Mouse (Mus musculus) ES-Bruce4 (cell line): ENCODE results near the gene Aifm1. TPM values are rescaled to one million over a fixed set of nuclear protein-coding genes. Genes with fewer than 3 reads are reported as not detected.

Experiments used
- H3K27ac ChIP-seq: 2 replicates; pipeline ENCODE4 v1.5.1; 2012; ENCODE audit warnings: low read length, inconsistent platforms; ENCODE audit not compliant: insufficient read depth
- H3K27me3 ChIP-seq: 2 replicates; pipeline ENCODE4 v1.6.1; 2012; ENCODE audit warnings: mild to moderate bottlenecking, low read length, inconsistent platforms; ENCODE audit not compliant: control insufficient read depth, poor library complexity, insufficient read depth, severe bottlenecking
- H3K36me3 ChIP-seq: 2 replicates; pipeline ENCODE4 v1.6.1; 2012; ENCODE audit warnings: inconsistent platforms, mild to moderate bottlenecking, low read length, moderate library complexity; ENCODE audit not compliant: control insufficient read depth, poor library complexity, insufficient read depth, severe bottlenecking
- H3K4me1 ChIP-seq: one replicate; pipeline ENCODE4 v1.8.1; 2011; ENCODE audit warnings: low read length; ENCODE audit not compliant: control insufficient read depth, insufficient read depth
- H3K4me3 ChIP-seq: 2 replicates; pipeline ENCODE4 v1.5.1; 2011; ENCODE audit warnings: low read depth, mild to moderate bottlenecking, low read length
- H3K9ac ChIP-seq: 2 replicates; pipeline ENCODE4 v1.6.1; 2012; ENCODE audit warnings: low read depth, mild to moderate bottlenecking, inconsistent platforms; ENCODE audit not compliant: poor library complexity, severe bottlenecking
- H3K9me3 ChIP-seq: replicated peaks from 2 replicates; pipeline ENCODE4 v1.6.1; 2012; ENCODE audit warnings: mild to moderate bottlenecking, low read length, inconsistent platforms; ENCODE audit not compliant: control insufficient read depth, poor library complexity, insufficient read depth, severe bottlenecking
- CTCF ChIP-seq: IDR thresholded peaks from one replicate; pipeline ENCODE4 v1.8.1; 2011; ENCODE audit warnings: low read depth, low read length
- EP300 ChIP-seq: IDR thresholded peaks from 2 replicates; pipeline ENCODE4 v1.6.1; 2011; ENCODE audit warnings: low read depth, low read length; ENCODE audit not compliant: insufficient read depth
- POLR2A ChIP-seq: IDR thresholded peaks from one replicate; pipeline ENCODE4 v1.8.1; 2011; ENCODE audit warnings: low read length; ENCODE audit not compliant: insufficient read depth
- polyA plus RNA-seq: library from polyadenylated mRNA; stranded (reverse); fragments of >200 nt; gene quantifications from 2 replicates; pipeline ENCODE4 v1.2.4, GENCODE M21; 2011; ENCODE audit warnings: low read depth; ENCODE audit not compliant: missing spikeins, insufficient read depth, insufficient read length

The Aifm1 gene
- polyA plus RNA-seq, 1 experiment, result 45.9 TPM

DNA sequence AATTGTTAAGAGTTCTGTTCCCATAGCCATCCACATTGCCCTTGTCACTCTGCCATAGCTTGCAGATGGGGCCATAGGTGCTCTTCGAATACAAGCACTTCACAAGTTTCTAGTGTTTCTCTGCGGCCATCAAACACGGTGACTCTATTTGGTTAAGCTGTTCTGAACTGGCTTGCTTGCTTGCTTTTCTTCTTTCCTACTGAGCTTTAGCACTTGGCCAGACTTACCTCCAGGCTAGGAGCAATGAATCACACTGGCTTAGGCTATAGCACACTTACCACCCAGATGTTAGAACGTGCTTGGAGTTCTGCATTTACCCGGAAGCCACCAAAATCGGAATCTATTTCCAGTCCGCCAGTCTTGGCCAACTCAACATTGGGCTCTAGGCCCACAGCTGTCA is 31.7 kb downstream of the Aifm1 start:
- H3K9me3 ChIP-seq, result no peaks in the 10 kb centered on the region
- no peaks in the 10 kb centered on the region for H3K27me3 ChIP-seq
- H3K36me3 ChIP-seq, result peaks cover 11% of the 10 kb centered on the region
- no peak overlapping the region for H3K27ac ChIP-seq
- H3K9ac ChIP-seq, result no peak overlapping the region
- no peaks in the 10 kb centered on the region for H3K4me1 ChIP-seq
- TF ChIP-seq POLR2A (no peak), CTCF (no peak), EP300 (no peak)
- no peak overlapping the region for H3K4me3 ChIP-seq

GRCm38 (mm10) chrX:48481095-48481494 is 32.3 kb downstream of the Aifm1 start:
- Histone ChIP-seq H3K4me1 (no peaks in the 10 kb centered on the region), H3K27me3 (no peaks in the 10 kb centered on the region), H3K9ac (no peak overlapping the region), H3K36me3 (peaks cover 13% of the 10 kb centered on the region), H3K27ac (no peak overlapping the region), H3K4me3 (no peak overlapping the region), H3K9me3 (no peaks in the 10 kb centered on the region)
- no peak for TF ChIP-seq POLR2A
- TF ChIP-seq EP300, result no peak
- no peak for TF ChIP-seq CTCF

DNA sequence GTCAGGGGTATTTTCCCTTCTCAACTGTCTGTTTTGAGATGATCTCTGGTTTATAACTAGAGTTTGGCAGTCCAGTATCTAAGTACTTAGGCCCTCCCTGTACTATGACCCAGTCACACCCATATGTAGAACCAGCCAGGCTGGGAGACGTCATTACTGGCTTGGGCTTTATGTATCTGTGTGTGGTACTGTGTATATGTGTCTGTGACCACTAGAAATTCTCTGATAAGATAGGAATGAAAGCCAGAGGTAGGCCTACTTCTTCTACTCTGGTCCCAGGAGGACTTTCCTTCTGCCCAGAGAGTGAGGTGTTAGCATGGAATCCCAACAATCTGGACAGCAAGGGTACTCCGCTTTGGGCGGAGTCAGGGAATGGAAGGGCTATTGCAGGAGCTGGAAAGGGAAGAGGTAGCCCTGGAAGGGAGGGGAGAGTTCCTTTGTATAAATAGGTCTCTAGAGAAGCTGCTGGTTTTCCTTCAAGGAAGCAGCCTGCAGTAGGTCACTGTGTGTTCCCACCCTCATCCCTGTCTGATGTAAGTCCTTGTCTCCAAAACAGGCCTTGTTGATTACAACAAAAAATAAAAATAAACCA is 45.9 kb downstream of the Aifm1 start:
- Histone ChIP-seq H3K4me3 (no peak overlapping the region), H3K9ac (no peak overlapping the region), H3K9me3 (no peaks in the 10 kb centered on the region), H3K27ac (no peak overlapping the region), H3K4me1 (no peaks in the 10 kb centered on the region), H3K36me3 (no peaks in the 10 kb centered on the region), H3K27me3 (no peaks in the 10 kb centered on the region)
- TF ChIP-seq POLR2A (no peak), EP300 (no peak), CTCF (no peak)

GRCm38 (mm10) chrX:48466174-48466573 is 47.2 kb downstream of the Aifm1 start:
- Histone ChIP-seq H3K4me1 (peaks cover 2% of the 10 kb centered on the region), H3K9me3 (no peaks in the 10 kb centered on the region), H3K36me3 (no peaks in the 10 kb centered on the region), H3K4me3 (no peak overlapping the region), H3K9ac (no peak overlapping the region), H3K27me3 (no peaks in the 10 kb centered on the region), H3K27ac (no peak overlapping the region)
- TF ChIP-seq CTCF, result no peak
- no peak for TF ChIP-seq EP300
- TF ChIP-seq POLR2A, result no peak

GRCm38 (mm10) chrX:48464436-48464835 is 48.9 kb downstream of the Aifm1 start:
- H3K4me1 ChIP-seq, result peaks cover 5% of the 10 kb centered on the region
- no peaks in the 10 kb centered on the region for H3K27me3 ChIP-seq
- no peaks in the 10 kb centered on the region for H3K9me3 ChIP-seq
- no peak overlapping the region for H3K9ac ChIP-seq
- no peaks in the 10 kb centered on the region for H3K36me3 ChIP-seq
- H3K27ac ChIP-seq, result no peak overlapping the region
- H3K4me3 ChIP-seq, result no peak overlapping the region
- TF ChIP-seq EP300, result no peak
- no peak for TF ChIP-seq POLR2A
- no peak for TF ChIP-seq CTCF

- no peaks in the 10 kb centered on the region for H3K9me3 ChIP-seq
- no peaks in the 10 kb centered on the region for H3K36me3 ChIP-seq
- TF ChIP-seq EP300, result no peak
- no peak for TF ChIP-seq POLR2A
- TF ChIP-seq CTCF, result no peak
- H3K4me3 ChIP-seq, result no peak overlapping the region
- H3K27ac ChIP-seq, result peak overlapping the region; percentile 6; the same call in 1 of the 2 replicates
- peaks cover 7% of the 10 kb centered on the region for H3K4me1 ChIP-seq
- peak overlapping the region; percentile 49; the same call in 1 of the 2 replicates for H3K9ac ChIP-seq
- H3K27me3 ChIP-seq, result no peaks in the 10 kb centered on the region
These were observed 49.7 kb downstream of the Aifm1 start for GRCm38 (mm10) chrX:48463636-48464035.
